Mouse (Mus musculus) right cerebral cortex, postnatal 4 days (tissue): ENCODE results near the gene Abca5.
"Not testable (repeated sequence)": the region's sequence is repeated elsewhere in the genome, so short reads cannot be mapped to it uniquely, and the experiment has no call there.

Experiments used
- DNase-seq: peaks from one replicate; pipeline ENCODE4 v3.0.0-alpha.2; 2022

Gene Abca5

DNA sequence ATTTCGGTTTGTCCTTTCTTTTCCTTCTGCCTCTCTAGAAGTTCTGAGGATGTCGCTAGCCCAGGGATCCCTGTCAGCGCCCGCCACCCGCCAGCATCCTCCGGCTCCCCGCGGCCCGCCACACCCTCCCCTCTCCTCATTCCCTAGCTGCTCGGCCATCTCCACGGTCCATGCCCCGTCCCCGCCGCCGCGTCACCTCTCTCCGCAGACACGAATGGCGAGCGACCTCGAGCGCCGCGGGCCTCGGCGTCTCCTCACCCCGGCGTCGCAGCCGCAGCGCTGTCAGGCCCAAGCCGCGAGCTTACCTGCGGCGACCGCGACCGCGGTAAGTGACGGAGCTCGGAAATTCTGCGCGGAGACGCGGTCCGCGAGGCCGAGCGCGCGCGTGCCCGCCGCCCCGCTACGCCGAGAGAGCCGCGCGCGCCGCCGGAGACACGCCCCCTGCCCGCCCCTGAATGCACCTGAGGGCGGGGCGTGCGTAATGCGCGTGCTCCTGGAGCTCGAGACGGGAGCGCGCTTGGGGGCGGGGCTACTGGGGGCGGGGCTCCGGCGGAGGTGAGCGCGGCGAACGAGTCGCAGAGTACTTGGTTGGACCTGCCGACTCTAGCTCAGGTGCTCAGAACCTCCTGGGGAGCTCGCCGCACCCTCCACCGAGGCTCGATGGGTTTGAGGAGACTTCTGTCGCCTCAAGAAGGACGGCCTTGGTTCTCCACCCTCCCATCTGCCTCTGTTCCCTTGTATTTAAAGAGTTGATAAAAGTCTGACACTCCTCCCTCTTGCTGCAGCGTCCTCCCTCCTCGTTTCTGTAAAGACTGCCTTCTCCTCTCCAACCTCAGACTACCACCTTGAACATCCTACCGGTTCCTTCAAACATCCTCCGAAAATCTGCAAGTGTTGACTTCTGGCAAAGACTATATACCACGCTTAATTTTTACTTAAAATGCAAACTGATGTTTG, at the start of gene Abca5:
Gene Abca5 (minus strand): TSS at position 428 of the 957 bp plus-strand sequence.
- peak; percentile 95 for DNase-seq

DNA sequence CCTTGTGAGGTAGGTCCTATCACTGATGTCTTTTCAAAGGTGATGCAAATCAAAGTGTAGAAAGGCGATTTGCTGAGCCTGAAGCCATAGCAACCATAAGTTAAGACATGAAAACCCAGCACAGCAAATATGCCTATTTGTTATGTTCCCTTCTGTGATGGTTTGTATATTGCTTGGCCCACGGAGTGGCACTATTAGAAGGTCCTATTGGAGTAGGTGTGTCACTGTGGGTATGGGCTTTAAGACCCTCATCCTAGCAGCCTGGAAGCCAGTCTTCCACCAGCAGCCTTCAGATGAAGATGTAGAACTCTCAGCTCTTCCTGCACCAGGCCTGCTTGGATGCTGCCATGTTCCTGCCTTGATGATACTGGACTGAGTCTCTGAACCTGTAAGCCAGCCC, 48.0 kb upstream of the Abca5 start:
- no peak for DNase-seq

DNA sequence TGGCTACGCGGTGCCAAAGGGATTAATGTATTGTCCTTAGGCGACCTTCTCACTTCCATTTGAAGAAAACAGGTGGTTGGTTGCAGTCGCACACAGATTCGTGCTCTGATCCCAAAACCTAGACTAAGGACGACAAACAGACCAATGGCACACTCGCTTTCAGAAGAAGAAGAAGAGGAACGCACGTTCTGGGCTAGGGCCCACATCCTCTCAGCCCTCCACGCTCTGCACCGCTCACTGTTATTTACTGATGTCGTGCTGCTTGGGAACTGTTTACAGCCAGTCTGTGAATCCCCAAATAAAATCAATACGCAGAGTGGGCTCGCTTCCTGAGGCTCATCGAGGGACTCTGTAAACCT, 42.8 kb upstream of the Abca5 start:
- DNase-seq: no peak

- DNase-seq: peak; percentile 17
These were observed 42.3 kb upstream of the Abca5 start for GRCm38 (mm10) chr11:110379661-110380309.

DNA sequence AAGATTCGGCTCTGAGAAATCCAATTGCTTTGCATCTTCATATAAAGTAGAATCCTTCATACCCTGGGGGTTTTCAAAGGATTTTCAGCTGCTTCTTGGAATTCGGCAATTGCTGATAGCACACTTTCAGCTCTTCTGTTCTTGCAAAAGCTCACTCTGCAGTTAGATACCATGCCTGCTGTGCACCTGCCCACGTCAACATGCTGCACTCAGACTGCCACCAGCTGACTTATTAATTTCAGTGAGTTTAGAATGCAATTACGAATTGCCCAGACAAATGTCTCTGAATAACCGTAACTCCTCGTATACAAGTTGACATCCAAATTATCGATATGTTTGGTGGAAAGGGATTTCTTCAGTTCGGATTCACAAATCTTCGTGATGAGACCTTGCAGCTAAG, 36.5 kb upstream of the Abca5 start:
- no peak for DNase-seq

GRCm38 (mm10) chr11:110372266-110372954, 34.9 kb upstream of the Abca5 start:
- DNase-seq: no peak

DNA sequence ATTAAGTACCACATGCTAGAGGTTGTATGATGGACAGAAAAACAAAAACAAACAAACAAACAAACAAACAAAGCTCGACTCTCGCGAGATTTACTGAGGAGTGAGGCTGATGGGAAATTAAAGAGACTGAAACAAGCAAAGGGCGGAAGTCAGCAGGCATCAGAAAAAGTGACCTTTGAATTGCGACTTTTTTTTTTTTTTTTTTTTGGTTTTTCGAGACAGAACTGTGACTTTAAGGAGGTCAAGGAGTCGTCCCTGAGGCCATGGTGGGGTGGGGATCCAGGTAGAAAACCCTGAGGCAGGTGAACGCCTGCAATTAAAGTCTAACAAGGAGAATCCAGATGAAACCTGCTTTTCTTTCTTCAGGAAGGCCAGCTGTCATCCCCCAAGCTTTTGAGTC, 34.3 kb upstream of the Abca5 start:
- no peak for DNase-seq

GRCm38 (mm10) chr11:110369312-110370019, 31.9 kb upstream of the Abca5 start:
- no peak for DNase-seq

- no peak for DNase-seq
These were observed 30.1 kb upstream of the Abca5 start for GRCm38 (mm10) chr11:110367638-110368037.

- no peak for DNase-seq
These were observed 29.4 kb upstream of the Abca5 start for GRCm38 (mm10) chr11:110366902-110367301.

- peak; percentile 52 for DNase-seq
These were observed 27.5 kb upstream of the Abca5 start for GRCm38 (mm10) chr11:110365016-110365415.

GRCm38 (mm10) chr11:110357756-110358551, 20.4 kb upstream of the Abca5 start:
- DNase-seq: peak; percentile 40

DNA sequence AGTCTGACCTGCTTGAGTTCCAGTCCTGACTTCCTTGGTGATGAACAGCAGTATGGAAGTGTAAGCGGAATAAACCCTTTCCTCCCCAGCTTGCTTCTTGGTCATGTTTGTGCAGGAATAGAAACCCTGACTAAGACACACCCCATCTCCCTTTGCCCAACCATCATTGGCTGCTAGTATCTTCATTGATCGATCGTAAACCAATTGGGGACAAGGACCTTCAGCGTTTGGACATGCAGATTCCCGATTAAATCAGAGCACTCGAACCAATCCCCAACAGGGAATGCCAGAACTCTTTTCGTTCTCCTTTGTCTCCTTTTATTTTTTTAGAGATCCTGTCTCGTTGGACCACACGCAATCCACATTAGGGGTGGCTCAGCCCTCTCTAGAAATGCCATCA, 17.6 kb upstream of the Abca5 start:
- DNase-seq: not testable (repeated sequence)

- DNase-seq: no peak
These were observed 16.7 kb upstream of the Abca5 start for GRCm38 (mm10) chr11:110354261-110354660.

DNA sequence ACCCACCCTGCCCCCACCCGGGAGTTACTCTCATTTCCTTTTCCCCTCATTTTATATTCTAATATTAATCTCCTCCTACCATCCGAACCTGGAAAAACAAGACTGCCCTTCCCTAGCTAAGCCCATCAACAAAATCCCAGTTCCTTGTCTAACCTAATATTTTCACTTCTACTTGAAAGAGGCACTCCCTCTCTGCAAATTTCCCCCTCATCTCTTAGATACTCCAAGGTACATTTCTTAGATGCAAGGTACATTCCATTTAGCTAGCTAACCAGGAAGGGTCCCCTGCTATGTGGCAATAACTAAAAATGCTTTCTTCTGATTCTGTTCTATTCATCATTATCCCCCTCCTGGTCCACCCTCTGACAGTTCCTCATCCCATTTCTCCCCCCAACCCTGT, 10.7 kb upstream of the Abca5 start:
- DNase-seq: no peak

GRCm38 (mm10) chr11:110347768-110348167, 10.3 kb upstream of the Abca5 start:
- DNase-seq: no peak

DNA sequence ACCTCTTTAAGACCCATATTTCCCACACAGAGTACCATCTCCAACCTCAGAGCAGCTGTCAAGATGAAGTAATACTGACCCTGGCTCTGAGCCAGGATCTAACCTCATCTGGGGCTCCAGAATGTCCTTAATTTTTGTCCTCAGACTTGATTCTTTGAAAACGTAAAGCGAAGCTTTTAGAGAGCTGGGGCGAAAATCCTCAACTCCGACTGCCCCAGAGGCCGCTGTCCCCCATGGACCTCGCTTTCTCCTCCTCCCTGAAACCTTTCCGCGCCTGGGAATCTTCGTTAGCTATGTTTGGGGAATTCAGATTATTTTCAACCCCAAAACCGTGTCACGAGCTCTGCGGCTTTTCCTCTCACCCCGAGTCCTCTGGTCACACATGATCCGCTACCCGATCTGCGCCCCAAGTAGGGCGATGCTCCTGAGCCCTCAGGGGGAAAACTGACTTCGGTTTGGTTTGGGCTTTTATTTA, 665 bp downstream of the Abca5 start:
- peak; percentile 14 for DNase-seq

DNA sequence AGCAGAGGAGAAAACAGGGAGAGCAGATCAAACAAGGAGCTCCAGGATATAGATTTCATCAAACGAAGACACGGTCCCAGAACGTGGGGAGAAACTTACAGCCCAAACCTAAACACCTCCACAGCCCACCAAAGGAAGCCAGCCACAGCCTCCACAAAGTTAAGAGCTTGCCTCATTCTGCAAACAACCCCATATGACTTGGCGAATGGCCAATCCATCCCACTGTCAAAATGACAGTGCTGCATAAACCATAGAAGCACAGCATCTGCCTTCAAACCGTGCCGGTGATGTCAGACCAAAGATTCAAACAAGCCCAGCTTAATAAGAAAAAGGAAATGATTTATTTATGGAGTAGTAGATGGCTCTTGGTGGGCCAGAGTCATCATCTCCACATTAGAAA, 7.4 kb downstream of the Abca5 start:
- DNase-seq: peak; percentile 8

GRCm38 (mm10) chr11:110322266-110322665, 15.2 kb downstream of the Abca5 start:
- no peak for DNase-seq

DNA sequence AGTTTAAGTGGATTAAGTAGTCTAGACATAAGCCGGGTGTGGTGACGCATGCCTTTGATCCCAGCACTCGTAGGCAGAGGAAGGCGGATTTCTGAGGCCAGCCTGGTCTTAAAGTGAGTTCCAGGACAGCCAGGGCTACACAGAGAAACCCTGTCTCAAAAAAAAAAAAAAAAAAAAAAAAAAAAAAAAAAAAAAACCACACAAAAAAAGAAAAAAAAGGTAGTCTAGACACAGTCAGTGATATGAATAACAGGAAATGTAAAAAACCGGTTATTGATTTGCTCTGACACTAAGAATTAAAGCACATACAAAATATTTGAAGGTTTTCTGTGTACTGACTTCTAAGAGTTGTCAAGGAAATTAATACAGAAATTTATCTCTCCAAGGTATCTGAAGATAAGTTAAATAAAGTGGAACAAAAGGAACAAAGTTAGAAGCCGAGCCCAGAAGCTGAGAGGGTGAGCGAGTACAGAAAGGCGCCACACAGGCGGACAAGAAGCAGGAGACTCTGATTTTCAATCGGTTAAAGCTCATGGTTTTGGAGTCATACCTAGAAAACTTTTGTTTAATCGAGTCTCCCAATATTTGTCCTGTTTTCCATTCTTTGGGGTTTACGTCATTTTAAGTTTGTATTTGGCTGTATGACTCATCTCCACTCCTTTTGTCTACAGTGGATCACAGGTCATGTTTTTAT, 30.9 kb downstream of the Abca5 start:
- no peak for DNase-seq

GRCm38 (mm10) chr11:110303411-110303810, 34.1 kb downstream of the Abca5 start:
- DNase-seq: no peak
